Mouse (Mus musculus) heart, embryonic 12.5 days (tissue): ENCODE results near the gene Ackr1. TPM values are rescaled to one million over a fixed set of nuclear protein-coding genes. Genes with fewer than 3 reads are reported as not detected.

ENCODE experiments used
- ATAC-seq: fragments of 200-750 bp; cut with Nextera tagmentation; 2 replicates; pipeline ENCODE4 v1.8.0; 2017; ENCODE audit warnings: moderate TSS enrichment, moderate library complexity; ENCODE audit not compliant: insufficient number of reproducible peaks, low FRiP score
- H3K27ac ChIP-seq: fragments of 300-500 bp; sonication (generic); 2 replicates; pipeline ENCODE4 v1.5.1; 2016; ENCODE audit warnings: mild to moderate bottlenecking, moderate library complexity; ENCODE audit not compliant: poor library complexity, severe bottlenecking
- H3K27me3 ChIP-seq: fragments of 300-500 bp; sonication (generic); replicated peaks from 2 replicates; pipeline ENCODE4 v1.6.1; 2016; ENCODE audit warnings: mild to moderate bottlenecking, moderate library complexity
- H3K36me3 ChIP-seq: fragments of 300-500 bp; sonication (generic); 2 replicates; pipeline ENCODE4 v1.6.1; 2016; ENCODE audit warnings: mild to moderate bottlenecking, moderate library complexity
- H3K4me1 ChIP-seq: fragments of 300-500 bp; sonication (generic); replicated peaks from 2 replicates; pipeline ENCODE4 v1.6.1; 2016; ENCODE audit warnings: mild to moderate bottlenecking
- H3K4me2 ChIP-seq: fragments of 300-500 bp; sonication (generic); 2 replicates; pipeline ENCODE4 v1.6.1; 2016; ENCODE audit warnings: mild to moderate bottlenecking, moderate library complexity
- H3K4me3 ChIP-seq: fragments of 300-500 bp; sonication (generic); 2 replicates; pipeline ENCODE4 v1.5.1; 2016; ENCODE audit warnings: mild to moderate bottlenecking
- H3K9ac ChIP-seq: fragments of 300-500 bp; sonication (generic); 2 replicates; pipeline ENCODE4 v1.6.1; 2016; ENCODE audit warnings: mild to moderate bottlenecking, moderate library complexity
- H3K9me3 ChIP-seq: fragments of 300-500 bp; sonication (generic); replicated peaks from 2 replicates; pipeline ENCODE4 v1.6.1; 2016; ENCODE audit warnings: mild to moderate bottlenecking, moderate library complexity
- WGBS: fragments of 180-500 bp; shearing (Covaris S2); methylation state at CpG from one replicate; pipeline ENCODE4 v1.1.7; 2016; 5-methylcytosine and 5-hydroxymethylcytosine counted together
- polyA plus RNA-seq: library from polyadenylated mRNA; unstranded; fragments of >200 nt; fragmentation: Nextera tagmentation; extraction: Ambion mirVana; gene quantifications from 2 replicates; pipeline ENCODE4 v1.2.1, GENCODE M21; 2016

Gene Ackr1
- polyA plus RNA-seq = 3.9 and 4.5 TPM in 2 replicates

DNA sequence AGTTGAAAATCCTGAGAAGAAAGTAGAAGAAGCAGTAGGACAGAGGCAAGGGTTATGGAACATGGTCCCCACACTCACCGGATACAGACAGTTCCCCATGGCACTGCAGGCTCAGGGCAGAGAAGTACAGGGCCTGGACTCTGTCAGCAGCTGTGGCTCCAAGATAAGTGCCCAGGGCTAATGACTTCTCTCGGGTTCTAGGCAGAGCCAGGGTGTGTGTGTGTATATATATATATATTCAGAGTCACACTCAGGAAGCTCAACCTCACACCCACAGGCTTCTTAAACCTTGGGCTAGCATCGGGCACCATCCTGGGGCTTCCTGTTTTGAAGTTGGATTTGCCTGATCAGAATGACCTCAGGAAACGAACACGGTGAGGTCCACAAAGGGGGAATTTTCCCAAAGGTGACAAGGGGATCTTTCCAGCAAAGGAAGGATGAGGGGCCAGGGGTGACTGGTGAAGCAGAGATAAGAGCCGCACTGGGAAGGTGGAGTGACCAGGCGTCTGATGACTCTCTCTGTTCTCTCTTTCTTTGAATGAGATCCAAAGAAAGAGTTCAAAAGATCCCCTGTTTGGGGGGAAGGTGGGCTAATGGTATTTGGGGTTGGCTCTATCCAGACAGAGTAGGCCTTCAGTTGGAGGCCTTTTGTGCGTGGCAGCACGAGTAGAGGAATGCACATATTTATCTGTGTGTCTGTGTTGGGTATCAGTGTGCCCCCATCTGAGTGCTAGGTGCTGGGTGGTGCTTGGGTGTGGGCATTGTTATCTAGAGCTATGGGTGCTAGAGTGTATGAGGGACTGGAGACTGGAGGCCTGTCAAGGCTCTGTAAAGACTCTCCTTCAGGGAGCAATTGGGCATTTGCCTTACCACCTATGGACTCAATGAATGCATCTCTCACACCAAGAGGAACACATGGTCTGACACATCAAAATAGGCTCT lies at the start of gene Ackr1:
TSS of gene Ackr1 (minus strand) at position 439 of the 942 bp plus-strand sequence.
- H3K4me1 ChIP-seq = peaks cover 28% of the 10 kb centered on the region
- H3K4me3 ChIP-seq = 0 out of 2 replicates have a peak within 1 kb of the TSS, but pooled peaks have one; percentile 22
- 22% methylated on average over 9 of the region's 9 CpGs for WGBS
- no peak within 1 kb of the TSS for H3K9ac ChIP-seq
- H3K27me3 ChIP-seq = no peaks in the 10 kb centered on the region
- peak within 1 kb of the TSS; percentile 31; the same call in 1 of the 2 replicates for H3K27ac ChIP-seq
- peak; percentile 87 for ATAC-seq
- H3K36me3 ChIP-seq = no peaks in the 10 kb centered on the region
- peak within 1 kb of the TSS; percentile 19 for H3K4me2 ChIP-seq
- H3K9me3 ChIP-seq = no peaks in the 10 kb centered on the region

DNA sequence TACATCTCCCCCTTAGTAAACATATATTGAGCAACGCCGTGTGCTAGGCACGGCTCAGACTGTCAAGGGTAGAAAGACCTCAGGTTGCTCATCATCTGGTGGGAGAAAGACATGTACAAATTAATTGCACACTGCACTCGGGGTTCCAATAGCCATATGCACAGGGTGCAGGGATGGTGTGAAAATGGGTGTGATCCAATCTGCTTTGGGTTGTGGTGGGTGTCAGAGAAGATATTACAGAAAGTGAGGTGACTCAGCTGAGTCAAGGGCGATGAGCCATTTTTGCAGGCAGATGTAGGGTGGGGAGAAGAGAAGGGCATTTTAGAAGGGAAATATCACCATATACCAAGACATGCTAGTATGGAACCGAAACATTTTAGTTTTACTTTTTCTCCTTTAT lies 47.9 kb upstream of the Ackr1 start:
- 80% methylated on average over 6 of the region's 6 CpGs for WGBS

DNA sequence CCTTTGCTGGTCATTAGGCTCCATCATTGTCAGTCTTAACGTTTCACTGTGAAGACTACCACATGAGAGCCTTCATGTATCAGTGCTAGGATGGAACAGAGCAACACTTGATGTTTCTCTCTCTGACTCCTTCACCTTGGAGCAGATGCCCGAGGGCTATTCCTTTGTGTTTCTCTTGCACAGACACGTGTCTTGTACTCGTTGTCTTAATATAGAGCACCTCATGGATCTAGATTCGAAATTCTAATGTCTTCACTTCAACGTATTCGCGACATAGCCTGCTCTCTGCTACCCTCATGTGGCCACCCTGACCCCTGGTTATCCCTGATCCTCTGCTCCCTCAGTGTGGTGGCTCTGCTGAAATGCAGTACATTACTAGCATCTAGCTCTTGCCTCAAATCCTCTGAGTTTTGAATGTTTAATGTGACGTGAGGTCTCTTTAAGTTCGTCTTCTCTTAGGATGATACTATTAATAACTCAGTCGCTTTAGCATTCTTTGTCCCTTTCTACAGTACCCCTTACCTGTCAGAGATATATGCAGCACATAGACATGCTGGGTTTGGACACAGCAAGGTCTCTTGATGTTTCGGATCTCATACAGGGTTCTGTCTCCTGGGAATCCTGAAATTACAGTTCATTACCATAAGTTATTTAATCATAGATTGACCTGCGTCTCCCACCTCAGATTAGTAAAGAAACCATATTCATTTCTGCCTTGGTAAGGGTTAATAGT lies 44.0 kb upstream of the Ackr1 start:
- H3K9me3 ChIP-seq = no peaks in the 10 kb centered on the region
- H3K4me3 ChIP-seq = no peak overlapping the region
- ATAC-seq = no peak
- no peaks in the 10 kb centered on the region for H3K27me3 ChIP-seq
- H3K4me2 ChIP-seq = no peak overlapping the region
- no peaks in the 10 kb centered on the region for H3K4me1 ChIP-seq
- H3K27ac ChIP-seq = no peak overlapping the region
- H3K36me3 ChIP-seq = no peaks in the 10 kb centered on the region
- no peak overlapping the region for H3K9ac ChIP-seq
- WGBS = 27% methylated on average over 13 of the region's 13 CpGs

More for the DNA sequence above, 47.9 kb upstream of the Ackr1 start:
- Histone ChIP-seq H3K4me3 (no peak overlapping the region), H3K27ac (no peak overlapping the region), H3K36me3 (no peaks in the 10 kb centered on the region), H3K4me2 (no peak overlapping the region), H3K27me3 (no peaks in the 10 kb centered on the region), H3K4me1 (no peaks in the 10 kb centered on the region), H3K9ac (no peak overlapping the region), H3K9me3 (no peaks in the 10 kb centered on the region)
- ATAC-seq = no peak

DNA sequence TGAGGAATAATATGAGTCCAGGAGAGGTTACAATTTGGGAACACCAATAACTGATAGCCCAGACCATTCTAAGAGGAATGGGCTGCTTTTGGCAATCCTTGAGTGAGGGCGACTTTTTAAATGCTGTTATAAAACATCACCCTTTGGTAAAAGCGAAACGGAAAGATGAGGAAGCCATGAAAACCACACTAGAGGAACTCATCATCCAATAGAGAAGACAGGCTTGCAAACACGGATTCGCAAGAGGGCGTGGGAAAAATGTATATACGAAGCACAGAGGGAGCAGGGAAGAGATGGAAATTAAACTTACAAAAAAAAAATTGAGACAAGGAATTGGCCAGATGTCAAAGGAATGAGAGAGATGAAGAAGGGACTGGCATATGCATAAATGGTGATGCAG lies 40.5 kb upstream of the Ackr1 start:
- no peak for ATAC-seq
- no peak overlapping the region for H3K4me2 ChIP-seq
- H3K9ac ChIP-seq = no peak overlapping the region
- peaks cover 16% of the 10 kb centered on the region for H3K27me3 ChIP-seq
- no peak overlapping the region for H3K4me3 ChIP-seq
- H3K36me3 ChIP-seq = no peaks in the 10 kb centered on the region
- H3K9me3 ChIP-seq = no peaks in the 10 kb centered on the region
- no peak overlapping the region for H3K27ac ChIP-seq
- no peaks in the 10 kb centered on the region for H3K4me1 ChIP-seq
- WGBS = 81% methylated on average over 7 of the region's 7 CpGs

DNA sequence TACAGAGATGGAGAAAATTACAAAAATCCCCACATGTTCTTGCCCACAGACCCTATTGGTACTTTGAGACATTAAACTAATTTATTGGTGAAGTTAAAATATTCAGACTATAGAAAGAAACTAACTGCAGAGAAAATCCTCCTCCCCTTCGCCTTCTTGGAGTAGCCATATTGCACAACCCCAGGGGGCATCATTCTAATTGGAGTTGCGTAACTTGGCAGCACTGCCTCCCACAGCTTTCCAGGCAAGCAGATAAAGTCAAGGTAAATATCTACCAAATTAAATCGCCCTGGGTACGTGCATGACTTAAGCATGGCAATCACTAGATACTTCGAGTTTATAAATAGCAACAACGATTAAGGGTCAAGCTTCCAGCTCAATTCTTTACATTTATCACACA lies 38.0 kb upstream of the Ackr1 start:
- no peak overlapping the region for H3K4me2 ChIP-seq
- WGBS = 71% methylated on average over 6 of the region's 6 CpGs
- no peaks in the 10 kb centered on the region for H3K9me3 ChIP-seq

DNA sequence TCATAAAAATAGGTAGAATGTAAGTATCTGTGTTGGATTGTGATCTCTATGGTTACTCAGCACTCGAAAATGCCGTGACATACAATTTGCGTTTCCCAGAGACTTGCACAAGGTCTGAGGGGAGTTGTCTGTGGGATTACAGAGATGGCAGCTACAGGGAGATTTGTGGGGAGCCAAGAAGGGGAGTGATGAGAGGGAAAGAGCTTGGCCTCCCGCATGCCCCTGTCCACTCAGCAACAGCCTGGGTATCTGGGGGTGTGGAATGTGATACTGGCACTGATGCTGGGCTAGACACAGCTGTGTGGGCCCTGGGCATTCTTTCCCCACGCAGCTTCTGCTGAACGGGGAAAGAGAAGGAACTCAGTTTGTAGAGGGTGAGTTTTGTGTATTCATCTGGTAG lies 36.9 kb upstream of the Ackr1 start:
- 70% methylated on average over 6 of the region's 6 CpGs for WGBS
- Histone ChIP-seq H3K9ac (no peak overlapping the region), H3K4me3 (no peak overlapping the region), H3K36me3 (no peaks in the 10 kb centered on the region), H3K4me2 (no peak overlapping the region), H3K27ac (no peak overlapping the region), H3K27me3 (peaks cover 49% of the 10 kb centered on the region), H3K9me3 (no peaks in the 10 kb centered on the region), H3K4me1 (peaks cover 22% of the 10 kb centered on the region)
- ATAC-seq = no peak

More for the DNA sequence above, 38.0 kb upstream of the Ackr1 start:
- no peak overlapping the region for H3K4me3 ChIP-seq
- no peak for ATAC-seq
- H3K9ac ChIP-seq = no peak overlapping the region
- no peak overlapping the region for H3K27ac ChIP-seq
- peaks cover 14% of the 10 kb centered on the region for H3K4me1 ChIP-seq
- peaks cover 38% of the 10 kb centered on the region for H3K27me3 ChIP-seq
- no peaks in the 10 kb centered on the region for H3K36me3 ChIP-seq

DNA sequence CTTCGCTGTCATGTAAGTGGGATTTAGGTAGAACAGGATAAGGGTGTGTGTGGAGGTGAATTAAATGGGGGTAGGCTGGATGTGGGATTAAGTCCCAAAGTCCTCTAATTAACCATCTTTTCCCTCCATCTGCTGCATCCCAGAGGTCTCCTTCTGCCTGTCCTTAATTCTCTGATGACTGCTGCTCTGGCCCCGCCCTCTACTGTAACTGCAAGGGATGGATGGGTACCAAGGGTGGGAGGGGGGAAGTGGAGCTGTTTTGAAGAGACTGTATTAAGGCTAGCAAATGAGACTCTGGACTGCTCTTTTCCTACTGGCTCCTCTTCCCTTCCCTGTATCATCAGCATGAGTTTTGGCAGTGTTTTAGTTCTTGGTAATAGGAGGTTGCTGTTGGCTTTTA lies 36.1 kb upstream of the Ackr1 start:
- H3K4me1 ChIP-seq = peaks cover 22% of the 10 kb centered on the region
- no peak overlapping the region for H3K4me3 ChIP-seq
- no peak for ATAC-seq
- no peak overlapping the region for H3K27ac ChIP-seq
- H3K9me3 ChIP-seq = no peaks in the 10 kb centered on the region
- 74% methylated on average over 2 of the region's 2 CpGs for WGBS
- no peak overlapping the region for H3K9ac ChIP-seq
- no peaks in the 10 kb centered on the region for H3K36me3 ChIP-seq
- H3K27me3 ChIP-seq = peaks cover 52% of the 10 kb centered on the region
- no peak overlapping the region for H3K4me2 ChIP-seq

DNA sequence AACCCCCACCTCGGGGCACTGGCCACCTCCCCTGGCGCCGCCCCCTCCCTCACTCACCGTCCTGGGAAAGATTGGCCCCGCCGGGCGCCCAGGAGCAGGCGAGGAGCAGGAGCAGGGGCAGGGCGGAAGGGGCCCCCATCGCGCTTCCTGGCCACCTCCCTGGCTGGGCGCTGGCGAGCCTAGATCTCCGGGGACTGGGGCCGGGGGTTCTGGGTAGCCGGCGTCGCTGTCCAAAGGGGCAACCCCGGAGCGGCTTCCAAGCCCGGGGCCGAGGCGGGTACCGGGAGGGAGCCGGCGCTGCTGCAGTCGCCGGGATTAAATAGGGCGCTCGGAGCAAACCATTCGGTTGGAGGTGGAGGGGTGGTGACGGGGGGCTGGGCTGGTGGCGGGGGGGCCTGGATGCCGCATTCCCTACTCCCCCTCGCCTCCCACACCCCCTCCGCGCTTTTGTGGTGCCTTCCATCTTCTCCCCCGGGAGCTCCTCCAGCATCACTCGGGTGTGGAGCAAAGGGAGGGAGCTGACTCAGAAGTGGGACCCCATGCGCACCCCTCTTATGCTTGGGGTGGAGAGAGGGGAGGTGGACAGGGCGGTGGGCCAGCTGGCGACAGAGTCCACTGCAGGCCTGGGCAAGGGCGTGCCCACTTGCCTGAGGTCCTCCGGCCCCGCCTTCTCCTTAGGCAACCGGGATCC lies 34.0 kb upstream of the Ackr1 start, which contains the start of gene Cadm3:
TSS of gene Cadm3 (minus strand) at position 340 of the 691 bp plus-strand sequence.
- Histone ChIP-seq H3K9me3 (no peaks in the 10 kb centered on the region), H3K4me3 (peak within 1 kb of the TSS; percentile 49), H3K36me3 (no peaks in the 10 kb centered on the region), H3K4me1 (peaks cover 22% of the 10 kb centered on the region), H3K27ac (no peak within 1 kb of the TSS), H3K9ac (peak within 1 kb of the TSS; percentile 11; the same call in 1 of the 2 replicates), H3K4me2 (peak within 1 kb of the TSS; percentile 77), H3K27me3 (peaks cover 52% of the 10 kb centered on the region)
- WGBS = under 1% methylated on average over 44 of the region's 46 CpGs
- ATAC-seq = peak; percentile 49; the same call in 1 of the 2 replicates

DNA sequence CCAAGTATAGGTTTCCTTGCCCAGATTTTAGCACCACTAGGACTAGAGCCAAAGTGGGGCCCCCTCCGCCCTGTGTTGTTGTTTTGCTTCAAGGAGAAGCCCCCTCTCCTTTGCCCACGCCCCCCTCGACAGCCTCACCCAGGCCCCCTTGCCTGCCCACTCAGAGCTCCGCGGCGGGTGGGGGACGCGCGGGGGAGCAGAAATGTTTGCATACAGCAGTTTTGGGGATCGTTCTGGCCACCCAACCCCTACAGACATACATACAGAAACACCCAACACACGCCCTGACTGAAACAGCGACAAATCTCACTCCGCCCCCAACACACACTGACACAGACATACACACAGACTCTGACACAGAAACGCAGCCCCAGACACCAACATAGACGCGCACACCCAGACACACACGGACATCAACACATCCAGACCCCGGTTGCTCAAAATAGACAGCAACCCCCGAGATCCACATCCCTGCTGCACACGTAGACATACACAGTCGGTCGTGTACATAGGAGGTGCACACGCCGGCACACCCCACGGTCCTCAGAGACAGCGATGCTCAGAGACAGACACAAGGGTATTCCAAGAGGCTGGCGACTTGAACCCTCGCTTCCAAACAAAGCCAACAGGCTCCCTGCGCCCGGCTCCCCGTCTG lies 33.3 kb upstream of the Ackr1 start:
- Histone ChIP-seq H3K9me3 (no peaks in the 10 kb centered on the region), H3K27me3 (peaks cover 52% of the 10 kb centered on the region), H3K27ac (no peak overlapping the region), H3K4me2 (peak overlapping the region; percentile 77), H3K9ac (peak overlapping the region; percentile 11; the same call in 1 of the 2 replicates), H3K4me1 (peaks cover 22% of the 10 kb centered on the region), H3K36me3 (no peaks in the 10 kb centered on the region), H3K4me3 (peak overlapping the region; percentile 49)
- ATAC-seq = peak; percentile 30; the same call in 1 of the 2 replicates
- WGBS = under 1% methylated on average over 31 of the region's 31 CpGs

DNA sequence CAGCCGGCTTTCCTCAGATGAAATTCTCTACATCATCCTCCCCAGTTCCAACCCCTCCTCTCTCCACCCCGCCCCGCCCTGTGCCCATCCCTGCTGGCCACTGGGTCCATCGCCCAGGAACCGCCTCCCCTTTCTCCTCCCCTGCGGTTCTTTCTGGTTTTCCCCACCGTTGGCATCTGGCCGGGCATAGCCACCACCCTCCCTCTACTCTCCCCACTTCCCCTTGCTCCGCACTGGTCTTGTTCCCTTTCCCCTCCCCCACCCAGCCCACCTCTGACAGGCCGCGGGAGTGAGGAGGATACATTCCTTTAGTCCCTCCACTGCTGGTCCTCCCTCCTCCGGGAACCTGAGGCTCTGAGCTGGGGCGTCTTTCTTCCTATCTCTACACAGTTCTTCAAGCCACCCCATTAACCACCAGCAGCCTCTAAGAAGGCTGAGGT lies 32.4 kb upstream of the Ackr1 start:
- Histone ChIP-seq H3K27ac (no peak overlapping the region), H3K27me3 (peaks cover 52% of the 10 kb centered on the region), H3K4me1 (peaks cover 22% of the 10 kb centered on the region), H3K4me3 (peak overlapping the region; percentile 49; the same call in 1 of the 2 replicates), H3K9me3 (no peaks in the 10 kb centered on the region), H3K4me2 (peak overlapping the region; percentile 77), H3K36me3 (no peaks in the 10 kb centered on the region), H3K9ac (no peak overlapping the region)
- ATAC-seq = 0 out of 2 replicates have a peak, but pooled peaks have one; percentile 52
- WGBS = 2% methylated on average over 13 of the region's 13 CpGs
